Mouse (Mus musculus): ENCODE results near the gene Bcas3. TPM values are rescaled to one million over a fixed set of nuclear protein-coding genes. Genes with fewer than 3 reads are reported as not detected.
A peak's percentile ranks its signal among the peaks of the same experiment; 100 is the strongest.

Gene Bcas3
- polyA plus RNA-seq, 1 experiment from 2014 or later: 26.0 TPM

- no peaks in the 10 kb centered on the region for H3K9me3 ChIP-seq (ENCODE audit: low read length)
- DNase-seq (ENCODE audit: low spot score) (no peak), ATAC-seq (no peak)
- 88% methylated on average over 7 of the region's 7 CpGs for WGBS
- no peak overlapping the region for H3K4me3 ChIP-seq (ENCODE audit: low read depth, low read length)
- no peak overlapping the region for H3K9ac ChIP-seq (replicated peaks; ENCODE audit: low read depth)
- no peak overlapping the region for H3K27ac ChIP-seq (ENCODE audit: low read length)
- H3K4me1 ChIP-seq (ENCODE audit: insufficient read depth, low read depth, low read length): no peaks in the 10 kb centered on the region
- H3K36me3 ChIP-seq (ENCODE audit: insufficient read depth, low read length): peaks cover 6% of the 10 kb centered on the region; the same call in 1 of the 2 replicates
- no peak overlapping the region for H3K4me2 ChIP-seq (replicated peaks; ENCODE audit: low read depth, low read length)
- TF ChIP-seq EP300 (IDR thresholded peaks at IDR 0.05): no peak
- no peak for TF ChIP-seq CTCF (IDR thresholded peaks at IDR 0.05)
- H3K27me3 ChIP-seq (replicated peaks; ENCODE audit: insufficient read depth, low read length): no peaks in the 10 kb centered on the region
Measured at GRCm38 (mm10) chr11:85329167-85329894, 23.6 kb upstream of the Bcas3 start.

- Histone ChIP-seq H3K4me2 (replicated peaks; ENCODE audit: low read depth, low read length) (no peak overlapping the region), H3K9ac (replicated peaks; ENCODE audit: low read depth) (no peak overlapping the region), H3K4me1 (ENCODE audit: insufficient read depth, low read depth, low read length) (no peaks in the 10 kb centered on the region), H3K36me3 (ENCODE audit: insufficient read depth, low read length) (peaks cover 24% of the 10 kb centered on the region), H3K4me3 (ENCODE audit: low read depth, low read length) (no peak overlapping the region), H3K9me3 (ENCODE audit: low read length) (no peaks in the 10 kb centered on the region), H3K27ac (ENCODE audit: low read length) (no peak overlapping the region), H3K27me3 (replicated peaks; ENCODE audit: insufficient read depth, low read length) (no peaks in the 10 kb centered on the region)
- WGBS: 39% methylated on average over 4 of the region's 4 CpGs
- ATAC-seq (peak; percentile 38; the same call in 1 of the 2 replicates), DNase-seq (ENCODE audit: low spot score) (peak; percentile 52)
- no peak for TF ChIP-seq EP300 (IDR thresholded peaks at IDR 0.05)
- TF ChIP-seq CTCF (IDR thresholded peaks at IDR 0.05): peak; percentile 73
Measured at GRCm38 (mm10) chr11:85334778-85335177, 18.2 kb upstream of the Bcas3 start.

DNA sequence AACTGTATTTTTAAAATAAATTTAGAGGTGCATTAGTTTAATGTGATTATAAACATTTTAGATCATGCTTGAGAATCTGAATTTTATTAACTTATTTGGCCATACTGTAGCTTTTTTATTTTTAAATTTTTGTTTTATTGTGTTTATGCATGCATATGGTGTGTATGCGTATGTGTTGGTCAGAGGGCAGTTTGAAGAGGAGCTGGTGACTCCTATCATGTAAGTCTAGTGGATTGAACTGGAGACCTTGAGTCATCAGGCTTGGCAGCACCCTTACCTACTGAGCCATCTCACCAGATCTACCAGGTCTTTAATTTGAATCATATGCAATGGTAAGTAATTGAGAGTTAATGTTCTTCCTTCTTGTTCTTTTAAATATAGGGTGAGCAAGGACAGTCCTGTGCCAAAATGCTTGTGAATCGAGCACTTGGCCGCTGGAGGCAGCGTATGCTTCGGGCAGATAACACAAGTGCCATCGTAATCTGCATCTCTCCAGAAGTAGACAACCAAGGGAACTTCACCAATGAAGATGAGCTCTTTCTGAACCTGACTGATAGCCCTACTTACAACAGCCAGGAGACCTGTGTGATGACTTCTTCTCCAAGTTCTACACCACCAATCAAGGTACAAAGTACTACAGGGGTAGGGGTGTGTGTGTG, 13.7 kb upstream of the Bcas3 start:
- Histone ChIP-seq H3K36me3 (ENCODE audit: insufficient read depth, low read length) (peaks cover 41% of the 10 kb centered on the region), H3K4me3 (ENCODE audit: low read depth, low read length) (no peak overlapping the region), H3K9ac (replicated peaks; ENCODE audit: low read depth) (no peak overlapping the region), H3K4me1 (ENCODE audit: insufficient read depth, low read depth, low read length) (no peaks in the 10 kb centered on the region), H3K27me3 (replicated peaks; ENCODE audit: insufficient read depth, low read length) (no peaks in the 10 kb centered on the region), H3K9me3 (ENCODE audit: low read length) (no peaks in the 10 kb centered on the region), H3K4me2 (replicated peaks; ENCODE audit: low read depth, low read length) (no peak overlapping the region), H3K27ac (ENCODE audit: low read length) (no peak overlapping the region)
- ATAC-seq (no peak), DNase-seq (ENCODE audit: low spot score) (no peak)
- TF ChIP-seq CTCF (IDR thresholded peaks at IDR 0.05) (no peak), EP300 (IDR thresholded peaks at IDR 0.05) (no peak)
- WGBS: 95% methylated on average over 6 of the region's 6 CpGs

DNA sequence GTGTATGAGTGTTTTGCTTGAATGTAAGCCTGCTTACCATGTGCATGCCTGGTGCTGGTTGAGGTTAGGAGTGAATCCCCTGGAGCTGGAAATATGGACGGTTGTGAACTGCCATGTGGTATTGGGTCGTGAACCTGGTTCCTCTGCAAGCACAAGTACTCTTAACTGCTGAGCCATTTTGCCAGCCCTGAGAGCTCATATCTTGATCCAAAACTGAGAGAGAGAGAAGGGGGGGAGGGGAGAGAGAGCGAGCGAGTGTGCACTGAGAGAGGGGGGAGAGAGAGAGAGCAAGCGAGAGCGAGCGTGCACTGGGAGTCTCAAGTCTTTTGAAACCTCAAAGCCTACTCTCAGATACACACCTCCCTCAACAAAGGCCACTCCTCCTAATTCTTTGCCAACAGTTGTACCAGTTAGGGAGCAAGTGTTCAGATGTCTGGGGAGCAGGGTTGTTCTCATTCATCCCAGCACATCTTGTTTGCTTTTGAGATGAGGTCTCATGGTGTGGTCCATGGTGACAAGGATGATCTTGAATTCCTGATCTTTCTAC, 12.8 kb upstream of the Bcas3 start:
- Histone ChIP-seq H3K4me2 (replicated peaks; ENCODE audit: low read depth, low read length) (no peak overlapping the region), H3K4me1 (ENCODE audit: insufficient read depth, low read depth, low read length) (no peaks in the 10 kb centered on the region)
- 75% methylated on average over 7 of the region's 7 CpGs for WGBS

GRCm38 (mm10) chr11:85353819-85354218, 852 bp downstream of the Bcas3 start:
- peaks cover 2% of the 10 kb centered on the region; the same call in 1 of the 2 replicates for H3K4me1 ChIP-seq (ENCODE audit: insufficient read depth, low read depth, low read length)
- DNase-seq (ENCODE audit: low spot score) (no peak), ATAC-seq (no peak)
- TF ChIP-seq CTCF (IDR thresholded peaks at IDR 0.05) (no peak), EP300 (IDR thresholded peaks at IDR 0.05) (no peak)
- H3K4me2 ChIP-seq (replicated peaks; ENCODE audit: low read depth, low read length): peak overlapping the region; percentile 77
- peaks cover 8% of the 10 kb centered on the region; the same call in 1 of the 2 replicates for H3K36me3 ChIP-seq (ENCODE audit: insufficient read depth, low read length)
- H3K9me3 ChIP-seq (ENCODE audit: low read length): no peaks in the 10 kb centered on the region
- H3K27me3 ChIP-seq (replicated peaks; ENCODE audit: insufficient read depth, low read length): no peaks in the 10 kb centered on the region
- peak overlapping the region; percentile 77; the same call in 1 of the 2 replicates for H3K27ac ChIP-seq (ENCODE audit: low read length)
- 55% methylated on average over 4 of the region's 4 CpGs for WGBS
- H3K4me3 ChIP-seq (ENCODE audit: low read depth, low read length): peak overlapping the region; percentile 79
- H3K9ac ChIP-seq (replicated peaks; ENCODE audit: low read depth): peak overlapping the region; percentile 92; the same call in 1 of the 2 replicates

More for the DNA sequence above, 12.8 kb upstream of the Bcas3 start:
- H3K36me3 ChIP-seq (ENCODE audit: insufficient read depth, low read length): peaks cover 41% of the 10 kb centered on the region
- no peak for DNase-seq (ENCODE audit: low spot score)
- no peaks in the 10 kb centered on the region for H3K9me3 ChIP-seq (ENCODE audit: low read length)
- H3K4me3 ChIP-seq (ENCODE audit: low read depth, low read length): no peak overlapping the region
- no peaks in the 10 kb centered on the region for H3K27me3 ChIP-seq (replicated peaks; ENCODE audit: insufficient read depth, low read length)
- H3K27ac ChIP-seq (ENCODE audit: low read length): no peak overlapping the region
- ATAC-seq: no peak
- H3K9ac ChIP-seq (replicated peaks; ENCODE audit: low read depth): no peak overlapping the region
- TF ChIP-seq CTCF (IDR thresholded peaks at IDR 0.05) (no peak), EP300 (IDR thresholded peaks at IDR 0.05) (no peak)

GRCm38 (mm10) chr11:85359641-85360040, 6.7 kb downstream of the Bcas3 start:
- H3K36me3 ChIP-seq (ENCODE audit: insufficient read depth, low read length): peaks cover 29% of the 10 kb centered on the region
- no peak for ATAC-seq
- H3K9ac ChIP-seq (replicated peaks; ENCODE audit: low read depth): no peak overlapping the region

More at GRCm38 (mm10) chr11:85359641-85360040, 6.7 kb downstream of the Bcas3 start:
- Histone ChIP-seq H3K4me3 (ENCODE audit: low read depth, low read length) (no peak overlapping the region), H3K27me3 (replicated peaks; ENCODE audit: insufficient read depth, low read length) (no peaks in the 10 kb centered on the region), H3K4me2 (replicated peaks; ENCODE audit: low read depth, low read length) (no peak overlapping the region), H3K27ac (ENCODE audit: low read length) (no peak overlapping the region), H3K4me1 (ENCODE audit: insufficient read depth, low read depth, low read length) (no peaks in the 10 kb centered on the region), H3K9me3 (ENCODE audit: low read length) (no peaks in the 10 kb centered on the region)
- TF ChIP-seq EP300 (IDR thresholded peaks at IDR 0.05) (no peak), CTCF (IDR thresholded peaks at IDR 0.05) (no peak)
- 92% methylated on average over 6 of the region's 6 CpGs for WGBS
- DNase-seq (ENCODE audit: low spot score): no peak
